Mouse (Mus musculus): ENCODE data around the gene Vwa2. TPM values are rescaled to one million over a fixed set of nuclear protein-coding genes. Genes with fewer than 3 reads are reported as not detected.

Vwa2 gene
- total and polyA plus RNA-seq, 3 experiments = not detected

- Histone ChIP-seq H3K79me2 (ENCODE audit: control insufficient read depth, insufficient read depth, low read length, poor library complexity) (no peaks in the 10 kb centered on the region), H3K4me1 (ENCODE audit: control insufficient read depth in 1 of 2, insufficient read depth in 2 of 2, low read length in 2 of 2) (no peaks in the 10 kb centered on the region), H3K9me3 (replicated peaks; ENCODE audit: insufficient read depth, low read length) (no peaks in the 10 kb centered on the region), H3K27ac (ENCODE audit: control insufficient read depth, low read depth, low read length) (no peak overlapping the region), H3K27me3 (ENCODE audit: control insufficient read depth in 1 of 2, insufficient read depth in 2 of 2, low read length in 2 of 2) (no peaks in the 10 kb centered on the region), H3K4me3 (ENCODE audit: control insufficient read depth in 1 of 2, insufficient read depth in 1 of 2, low read depth in 2 of 2, low read length in 2 of 2) (no peak overlapping the region), H3K9ac (ENCODE audit: control insufficient read depth, low read depth, low read length, poor library complexity, severe bottlenecking) (no peak overlapping the region), H3K36me3 (ENCODE audit: control insufficient read depth in 1 of 2, insufficient read depth in 2 of 2, low read length in 2 of 2) (no peaks in the 10 kb centered on the region)
- no peak for TF ChIP-seq MAZ (IDR thresholded peaks at IDR 0.05; ENCODE audit: low read depth, low read length)
- no peak for TF ChIP-seq CHD1 (IDR thresholded peaks at IDR 0.05; ENCODE audit: low read depth, low read length)
- TF ChIP-seq NRF1 (IDR thresholded peaks at IDR 0.05; ENCODE audit: insufficient read depth, low read depth, low read length, poor library complexity, severe bottlenecking) = no peak
- no peak for TF ChIP-seq CHD2 (IDR thresholded peaks at IDR 0.05; ENCODE audit: low read length)
- TF ChIP-seq SIN3A (IDR thresholded peaks at IDR 0.05; ENCODE audit: low read length) = no peak
- no peak for TF ChIP-seq MXI1 (IDR thresholded peaks at IDR 0.05; ENCODE audit: low read depth, low read length)
- TF ChIP-seq SMC3 (IDR thresholded peaks at IDR 0.05; ENCODE audit: low read depth, low read length) = no peak
- no peak for TF ChIP-seq ZNF384 (IDR thresholded peaks at IDR 0.05; ENCODE audit: low read depth, low read length)
- no peak for TF ChIP-seq USF2 (IDR thresholded peaks at IDR 0.05; ENCODE audit: borderline replicate concordance in 1 of 2, insufficient read depth in 1 of 2, low read depth in 1 of 2, low read length in 2 of 2)
- TF ChIP-seq ELF1 (IDR thresholded peaks at IDR 0.05; ENCODE audit: low read depth, low read length) = no peak
- TF ChIP-seq ETS1 (IDR thresholded peaks at IDR 0.05; ENCODE audit: low read depth, low read length) = no peak
- TF ChIP-seq RAD21 (IDR thresholded peaks at IDR 0.05; ENCODE audit: low read depth, low read length) = no peak
- TF ChIP-seq E2F4 (IDR thresholded peaks at IDR 0.05; ENCODE audit: borderline replicate concordance, low read depth, low read length) = no peak
- TF ChIP-seq TBP (IDR thresholded peaks at IDR 0.05; ENCODE audit: low read depth, low read length) = no peak
- no peak for TF ChIP-seq HCFC1 (IDR thresholded peaks at IDR 0.05; ENCODE audit: low read depth, low read length)
- no peak for TF ChIP-seq MAX (IDR thresholded peaks at IDR 0.05; ENCODE audit: low read length)
- no peak for TF ChIP-seq GABPA (IDR thresholded peaks at IDR 0.05; ENCODE audit: low read depth, low read length)
- TF ChIP-seq NELFE (IDR thresholded peaks at IDR 0.05; ENCODE audit: low read depth, low read length) = no peak
- TF ChIP-seq USF1 (IDR thresholded peaks at IDR 0.05; ENCODE audit: low read depth, low read length) = no peak
- TF ChIP-seq TAL1 (IDR thresholded peaks at IDR 0.05; ENCODE audit: low read length) = no peak
- no peak for DNase-seq (ENCODE audit: low read depth, low spot score)
Observed at GRCm38 (mm10) chr19:56856455-56856854, 17.6 kb upstream of the Vwa2 start.

GRCm38 (mm10) chr19:56867701-56868100 lies 6.3 kb upstream of the Vwa2 start:
- no peak overlapping the region for H3K9ac ChIP-seq (ENCODE audit: control insufficient read depth, low read depth, low read length, poor library complexity, severe bottlenecking)
- H3K9me3 ChIP-seq (replicated peaks; ENCODE audit: insufficient read depth, low read length) = no peaks in the 10 kb centered on the region
- H3K27me3 ChIP-seq (ENCODE audit: control insufficient read depth in 1 of 2, insufficient read depth in 2 of 2, low read length in 2 of 2) = peaks cover 0 to 6% of the 10 kb centered on the region in 2 experiments; a peak in 2 of 4 replicates
- H3K79me2 ChIP-seq (ENCODE audit: control insufficient read depth, insufficient read depth, low read length, poor library complexity) = no peaks in the 10 kb centered on the region
- TF ChIP-seq POLR2A (IDR thresholded peaks at IDR 0.05; ENCODE audit: control insufficient read depth in 1 of 2, insufficient read depth in 1 of 2, low read depth in 1 of 2, low read length in 2 of 2, poor library complexity in 1 of 2) = no peak
- no peak for TF ChIP-seq KAT2A (conservative IDR thresholded peaks at IDR 0.05; ENCODE audit: low read depth, low read length)
- no peak for TF ChIP-seq USF2 (IDR thresholded peaks at IDR 0.05; ENCODE audit: borderline replicate concordance in 1 of 2, insufficient read depth in 1 of 2, low read depth in 1 of 2, low read length in 2 of 2)
- no peak for TF ChIP-seq RCOR1 (IDR thresholded peaks at IDR 0.05; ENCODE audit: low read depth, low read length)
- TF ChIP-seq ZC3H11A (IDR thresholded peaks at IDR 0.05; ENCODE audit: low read depth, low read length) = no peak
- no peak for TF ChIP-seq CHD1 (IDR thresholded peaks at IDR 0.05; ENCODE audit: low read depth, low read length)
- TF ChIP-seq EP300 (IDR thresholded peaks at IDR 0.05; ENCODE audit: low read depth in 1 of 2, low read length in 2 of 2) = no peak
- TF ChIP-seq BHLHE40 (IDR thresholded peaks at IDR 0.05; ENCODE audit: borderline replicate concordance, low read depth, low read length) = no peak
- TF ChIP-seq POLR2AphosphoS5 (IDR thresholded peaks at IDR 0.05; ENCODE audit: borderline replicate concordance, low read depth, low read length) = no peak
- no peak for TF ChIP-seq MYB (IDR thresholded peaks at IDR 0.05; ENCODE audit: low read depth, low read length)
- no peak overlapping the region for H3K27ac ChIP-seq (ENCODE audit: control insufficient read depth, low read depth, low read length)
- DNase-seq (ENCODE audit: low read depth, low spot score) = no peak
- H3K36me3 ChIP-seq (ENCODE audit: control insufficient read depth in 1 of 2, insufficient read depth in 2 of 2, low read length in 2 of 2) = no peaks in the 10 kb centered on the region
- no peaks in the 10 kb centered on the region for H3K4me1 ChIP-seq (ENCODE audit: control insufficient read depth in 1 of 2, insufficient read depth in 2 of 2, low read length in 2 of 2)
- H3K4me3 ChIP-seq (ENCODE audit: control insufficient read depth in 1 of 2, insufficient read depth in 1 of 2, low read depth in 2 of 2, low read length in 2 of 2) = no peak overlapping the region

Measured in MEL (cell line).